Mouse (Mus musculus) lung, embryonic 16.5 days (tissue): ENCODE measurements at regions not wholly inside any gene's neighbourhood (a gene's known extent, or its start where the extent isn't known, plus 50 kb on each side); places are given as distances from the start of the nearest gene placed in this dataset.

Source experiments
- ATAC-seq: fragments of 200-750 bp; cut with Nextera tagmentation; 2 replicates; pipeline ENCODE4 v1.8.0; 2017; ENCODE audit warnings: low read depth, mild to moderate bottlenecking, moderate library complexity
- H3K27ac ChIP-seq: fragments of 300-500 bp; sonication (generic); 2 replicates; pipeline ENCODE4 v1.5.1; 2014; ENCODE audit warnings: mild to moderate bottlenecking, control low read depth, low read length
- H3K27me3 ChIP-seq: fragments of 300-500 bp; sonication (generic); 2 replicates; pipeline ENCODE4 v1.6.1; 2014; ENCODE audit warnings: low read depth, low read length, mixed read lengths; ENCODE audit not compliant: control insufficient read depth, insufficient read depth
- H3K36me3 ChIP-seq: fragments of 300-500 bp; sonication (generic); 2 replicates; pipeline ENCODE4 v1.6.1; 2014; ENCODE audit warnings: low read length; ENCODE audit not compliant: control insufficient read depth, insufficient read depth
- H3K4me1 ChIP-seq: fragments of 300-500 bp; sonication (generic); replicated peaks from 2 replicates; pipeline ENCODE4 v1.6.1; 2014; ENCODE audit warnings: low read length, mixed read lengths; ENCODE audit not compliant: control insufficient read depth, insufficient read depth
- H3K4me2 ChIP-seq: fragments of 300-500 bp; sonication (generic); 2 replicates; pipeline ENCODE4 v1.6.1; 2014; ENCODE audit warnings: low read depth, low read length, control low read depth
- H3K4me3 ChIP-seq: fragments of 300-500 bp; sonication (generic); 2 replicates; pipeline ENCODE4 v1.5.1; 2014; ENCODE audit warnings: mild to moderate bottlenecking, low read length, control low read depth
- H3K9ac ChIP-seq: fragments of 300-500 bp; sonication (generic); 2 replicates; pipeline ENCODE4 v1.6.1; 2014; ENCODE audit warnings: low read length, control low read depth
- H3K9me3 ChIP-seq: fragments of 300-500 bp; sonication (generic); 2 replicates; pipeline ENCODE4 v1.6.1; 2016; ENCODE audit warnings: low read length; ENCODE audit not compliant: control insufficient read depth
- WGBS: fragments of 180-500 bp; shearing (Covaris S2); extraction: QIAGEN DNeasy Blood & Tissue Kit; methylation state at CpG from one replicate; pipeline ENCODE4 v1.1.7; 2014; 5-methylcytosine and 5-hydroxymethylcytosine counted together

- WGBS, result 68% methylated on average over 8 of the region's 8 CpGs
- ATAC-seq, result no peak
Observed at GRCm38 (mm10) chr6:16064691-16065090, 344.2 kb downstream of the Mdfic start.

GRCm38 (mm10) chr6:16065121-16065520 is 344.7 kb downstream of the Mdfic start:
- Histone ChIP-seq H3K4me3 (no peak overlapping the region), H3K27me3 (no peaks in the 10 kb centered on the region), H3K9me3 (no peaks in the 10 kb centered on the region), H3K4me1 (no peaks in the 10 kb centered on the region), H3K36me3 (no peaks in the 10 kb centered on the region), H3K9ac (no peak overlapping the region), H3K27ac (no peak overlapping the region), H3K4me2 (no peak overlapping the region)
- 65% methylated on average over 5 of the region's 5 CpGs for WGBS
- ATAC-seq, result no peak

More at GRCm38 (mm10) chr6:16064691-16065090, 344.2 kb downstream of the Mdfic start:
- no peak overlapping the region for H3K9ac ChIP-seq
- no peaks in the 10 kb centered on the region for H3K9me3 ChIP-seq
- no peaks in the 10 kb centered on the region for H3K4me1 ChIP-seq
- H3K27ac ChIP-seq, result no peak overlapping the region
- H3K4me3 ChIP-seq, result no peak overlapping the region
- H3K27me3 ChIP-seq, result no peaks in the 10 kb centered on the region
- no peaks in the 10 kb centered on the region for H3K36me3 ChIP-seq
- no peak overlapping the region for H3K4me2 ChIP-seq

GRCm38 (mm10) chr6:16076266-16076665 is 355.8 kb downstream of the Mdfic start:
- Histone ChIP-seq H3K9ac (no peak overlapping the region), H3K27me3 (no peaks in the 10 kb centered on the region), H3K9me3 (no peaks in the 10 kb centered on the region), H3K4me3 (no peak overlapping the region), H3K4me2 (no peak overlapping the region), H3K36me3 (no peaks in the 10 kb centered on the region), H3K27ac (no peak overlapping the region), H3K4me1 (no peaks in the 10 kb centered on the region)
- ATAC-seq, result no peak
- 77% methylated on average over 2 of the region's 2 CpGs for WGBS

GRCm38 (mm10) chr6:16077195-16077810 is 356.8 kb downstream of the Mdfic start:
- Histone ChIP-seq H3K4me1 (no peaks in the 10 kb centered on the region), H3K9ac (no peak overlapping the region), H3K4me2 (no peak overlapping the region), H3K36me3 (no peaks in the 10 kb centered on the region), H3K27ac (no peak overlapping the region), H3K4me3 (no peak overlapping the region), H3K9me3 (no peaks in the 10 kb centered on the region), H3K27me3 (no peaks in the 10 kb centered on the region)
- ATAC-seq, result no peak
- WGBS, result 70% methylated on average over 4 of the region's 4 CpGs

- no peak for ATAC-seq
- Histone ChIP-seq H3K27me3 (no peaks in the 10 kb centered on the region), H3K36me3 (no peaks in the 10 kb centered on the region), H3K4me2 (no peak overlapping the region), H3K9me3 (no peaks in the 10 kb centered on the region), H3K4me3 (no peak overlapping the region), H3K9ac (no peak overlapping the region), H3K4me1 (no peaks in the 10 kb centered on the region), H3K27ac (no peak overlapping the region)
Observed at GRCm38 (mm10) chr6:16077917-16078316, 357.5 kb downstream of the Mdfic start.

GRCm38 (mm10) chr6:16086952-16087537 is 366.6 kb downstream of the Mdfic start:
- Histone ChIP-seq H3K36me3 (no peaks in the 10 kb centered on the region), H3K4me3 (no peak overlapping the region), H3K27ac (no peak overlapping the region), H3K4me2 (no peak overlapping the region), H3K9me3 (no peaks in the 10 kb centered on the region), H3K9ac (no peak overlapping the region), H3K27me3 (no peaks in the 10 kb centered on the region), H3K4me1 (no peaks in the 10 kb centered on the region)
- WGBS, result 87% methylated on average over 7 of the region's 7 CpGs
- no peak for ATAC-seq

GRCm38 (mm10) chr6:16098761-16099160 is 378.3 kb downstream of the Mdfic start:
- H3K4me2 ChIP-seq, result no peak overlapping the region
- ATAC-seq, result no peak

GRCm38 (mm10) chr6:16141009-16141408 is 420.5 kb downstream of the Mdfic start:
- no peak for ATAC-seq
- no peak overlapping the region for H3K4me2 ChIP-seq
- WGBS, result 63% methylated on average over 3 of the region's 3 CpGs

More at GRCm38 (mm10) chr6:16098761-16099160, 378.3 kb downstream of the Mdfic start:
- Histone ChIP-seq H3K27me3 (no peaks in the 10 kb centered on the region), H3K4me3 (no peak overlapping the region), H3K9ac (no peak overlapping the region), H3K27ac (no peak overlapping the region), H3K4me1 (no peaks in the 10 kb centered on the region), H3K9me3 (no peaks in the 10 kb centered on the region), H3K36me3 (no peaks in the 10 kb centered on the region)

GRCm38 (mm10) chr6:16144538-16144937 is 424.1 kb downstream of the Mdfic start:
- no peak overlapping the region for H3K27ac ChIP-seq
- no peaks in the 10 kb centered on the region for H3K36me3 ChIP-seq
- H3K4me2 ChIP-seq, result no peak overlapping the region
- H3K4me3 ChIP-seq, result no peak overlapping the region
- no peaks in the 10 kb centered on the region for H3K9me3 ChIP-seq
- H3K27me3 ChIP-seq, result no peaks in the 10 kb centered on the region
- WGBS, result 48% methylated on average over 6 of the region's 6 CpGs
- no peak overlapping the region for H3K9ac ChIP-seq
- no peak for ATAC-seq
- no peaks in the 10 kb centered on the region for H3K4me1 ChIP-seq

More at GRCm38 (mm10) chr6:16141009-16141408, 420.5 kb downstream of the Mdfic start:
- H3K27me3 ChIP-seq, result no peaks in the 10 kb centered on the region
- no peaks in the 10 kb centered on the region for H3K9me3 ChIP-seq
- no peaks in the 10 kb centered on the region for H3K36me3 ChIP-seq
- no peaks in the 10 kb centered on the region for H3K4me1 ChIP-seq
- no peak overlapping the region for H3K9ac ChIP-seq
- H3K27ac ChIP-seq, result no peak overlapping the region
- no peak overlapping the region for H3K4me3 ChIP-seq
